Mouse (Mus musculus) spleen, postnatal 4 days (tissue): ENCODE data around the gene Pga5.
A peak's percentile ranks its signal among the peaks of the same experiment; 100 is the strongest.

Experiments used
- DNase-seq, 2 experiments: peaks; one replicate each; pipeline ENCODE4 v3.0.0; 2022; ENCODE audit warnings: low spot score in 2 of 2

Pga5 gene

DNA sequence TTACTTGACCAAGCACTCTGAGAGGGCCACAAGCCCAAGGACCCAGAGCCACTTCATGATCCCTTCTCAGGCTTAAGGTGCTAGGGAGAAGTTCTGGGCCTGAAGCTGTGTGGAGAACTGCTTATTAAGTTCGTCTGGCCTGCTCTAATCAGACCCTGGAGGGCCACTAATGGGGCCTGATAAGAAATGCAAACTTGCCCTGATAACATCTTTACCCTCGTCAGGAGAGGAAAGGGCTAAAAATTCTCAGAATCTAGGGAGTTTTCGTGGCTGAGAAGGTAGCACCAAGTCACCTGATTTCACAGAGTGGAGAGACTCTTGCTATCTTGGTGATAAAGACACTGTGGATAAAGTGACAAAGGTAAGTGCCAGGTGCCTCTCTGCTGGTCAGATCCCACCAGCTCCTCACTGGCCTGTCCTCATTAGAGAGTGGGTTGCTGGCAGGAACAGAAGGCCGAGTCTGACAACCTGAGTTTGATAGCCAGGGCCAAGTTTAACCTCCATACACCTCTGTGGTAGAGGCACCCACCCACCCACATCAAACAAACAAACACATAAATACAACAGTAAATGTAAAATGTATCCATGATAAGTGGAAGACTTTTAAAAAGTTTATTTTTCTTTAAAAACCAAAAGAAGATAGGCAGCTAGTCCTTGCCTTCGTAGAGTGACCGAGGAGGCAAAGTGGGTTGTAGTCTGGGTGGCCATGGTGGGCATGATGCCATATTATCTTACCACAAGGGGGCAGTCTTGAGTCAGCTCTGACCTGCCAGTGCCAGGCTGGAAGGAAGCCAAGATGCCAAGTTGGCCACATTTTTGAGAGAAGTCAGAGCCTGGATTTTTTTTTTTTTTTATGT is at the start of gene Pga5:
Pga5 (minus strand) TSS at position 157 of the 857 bp plus-strand sequence.
- DNase-seq, result peak; percentile 81 to 90

DNA sequence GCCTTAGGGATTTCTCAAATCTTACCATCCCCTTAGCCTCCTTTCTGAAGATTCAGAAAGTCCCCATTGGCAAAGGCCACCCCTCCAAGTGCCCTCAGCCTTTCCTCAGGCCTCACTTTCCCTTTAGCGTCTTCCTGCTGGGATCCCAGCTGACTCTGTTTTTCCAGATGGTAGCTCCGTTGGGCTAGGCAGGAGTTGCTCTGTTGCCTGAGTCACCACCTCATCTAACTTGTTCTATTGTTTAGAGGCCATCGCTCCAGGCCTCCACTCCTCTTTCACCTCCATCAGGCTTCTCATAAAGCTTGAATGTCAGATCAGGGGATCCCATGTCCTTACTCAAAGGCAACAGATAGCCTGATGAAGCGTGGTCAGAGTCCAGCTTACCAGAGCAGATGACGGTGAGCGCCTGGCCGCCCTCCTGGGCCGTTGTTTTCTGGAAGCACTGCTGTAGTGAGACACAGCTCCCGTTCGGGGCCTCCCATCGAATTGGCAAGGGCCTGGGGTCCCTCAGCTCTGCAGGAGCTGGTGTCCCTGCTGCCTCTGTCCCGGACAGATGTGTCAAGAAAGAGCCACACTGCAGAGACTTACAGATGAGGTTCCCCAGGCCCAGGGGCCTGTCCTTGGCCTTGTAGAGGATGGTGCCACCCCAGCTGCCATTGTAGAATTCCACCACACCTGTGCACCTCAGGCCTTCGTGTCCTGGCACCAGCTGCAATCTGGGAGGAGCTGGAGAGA is 46.9 kb upstream of the Pga5 start:
- DNase-seq, result peak in 1 of 2 experiments; percentile 58

DNA sequence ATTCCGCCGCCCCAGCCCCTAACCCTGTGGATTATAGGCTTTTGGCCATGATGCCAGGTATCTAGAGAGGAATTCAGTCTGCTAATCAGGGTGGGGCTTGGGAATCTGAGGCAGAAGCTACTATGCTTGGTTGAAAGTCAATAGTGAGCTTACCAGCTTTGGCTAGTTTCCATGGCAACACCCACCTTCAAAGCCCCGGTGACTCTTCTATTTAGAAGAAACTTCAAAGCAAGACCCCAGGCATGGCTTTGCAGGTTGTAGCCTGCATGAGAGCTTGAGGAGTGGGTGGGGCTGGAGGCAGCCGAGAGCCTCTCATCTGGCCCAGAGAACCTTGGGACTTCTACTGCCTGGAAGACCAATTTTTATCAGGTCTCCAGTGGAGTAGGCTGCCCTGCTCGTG is 45.8 kb upstream of the Pga5 start:
- DNase-seq, result no peak

DNA sequence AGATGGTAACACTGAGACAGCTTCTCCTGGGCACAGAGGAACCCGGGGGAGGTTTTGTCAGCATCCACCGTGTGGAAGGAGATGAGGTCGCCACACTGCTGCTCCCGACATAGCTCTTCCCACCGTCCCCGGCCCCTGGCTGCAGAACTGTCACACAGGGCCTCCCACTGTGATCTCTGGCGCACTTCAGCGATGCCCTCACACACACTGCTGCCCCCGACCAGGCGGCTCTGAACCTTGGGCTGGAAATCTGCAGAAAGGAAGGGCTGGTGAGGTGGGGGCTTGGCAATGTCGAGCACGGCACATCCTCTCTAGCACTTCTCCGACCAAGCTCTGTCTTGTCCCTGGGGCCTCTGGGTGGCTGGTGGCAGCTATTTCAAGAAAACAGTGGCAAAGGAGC is 45.2 kb upstream of the Pga5 start:
- DNase-seq, result no peak

DNA sequence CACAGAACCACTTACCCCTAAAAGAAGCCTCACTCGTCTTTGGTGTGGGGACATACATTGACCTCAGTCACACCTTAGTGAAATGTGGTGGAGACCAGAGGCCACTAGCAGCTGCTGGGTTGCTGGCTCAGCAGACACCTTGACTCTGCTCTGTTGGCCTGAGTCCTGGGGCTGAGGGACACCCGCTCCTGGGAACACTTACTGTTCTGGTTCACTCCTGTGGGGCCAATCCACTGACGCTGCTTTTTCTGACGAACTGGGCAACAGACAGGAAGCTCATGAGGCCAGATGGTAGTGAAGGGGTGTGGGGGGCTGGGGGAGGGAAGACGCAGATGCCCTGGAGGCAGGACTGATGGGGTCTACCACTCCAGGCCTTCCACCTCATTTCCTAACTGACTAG is 43.2 kb upstream of the Pga5 start:
- DNase-seq, result no peak

DNA sequence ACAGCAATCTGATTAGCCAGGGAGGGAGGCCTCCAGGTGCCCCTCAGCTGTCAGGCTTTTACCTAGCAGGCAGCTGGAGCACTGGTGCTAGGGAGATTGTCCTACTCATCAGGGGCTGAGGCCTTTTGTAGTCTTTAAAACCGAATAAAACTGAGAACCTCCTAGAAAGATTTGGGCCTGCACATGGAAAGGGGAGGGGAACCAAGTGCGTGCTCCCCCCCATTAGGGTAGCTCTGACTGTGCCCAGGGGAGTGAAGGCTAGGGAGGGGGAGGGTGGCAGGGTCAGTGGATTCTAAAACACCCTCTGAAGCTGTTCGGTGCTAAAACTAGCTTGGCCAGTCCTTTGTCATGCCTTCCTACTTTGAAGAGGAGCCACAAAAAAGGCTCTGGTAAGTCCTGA is 42.7 kb upstream of the Pga5 start:
- no peak for DNase-seq

DNA sequence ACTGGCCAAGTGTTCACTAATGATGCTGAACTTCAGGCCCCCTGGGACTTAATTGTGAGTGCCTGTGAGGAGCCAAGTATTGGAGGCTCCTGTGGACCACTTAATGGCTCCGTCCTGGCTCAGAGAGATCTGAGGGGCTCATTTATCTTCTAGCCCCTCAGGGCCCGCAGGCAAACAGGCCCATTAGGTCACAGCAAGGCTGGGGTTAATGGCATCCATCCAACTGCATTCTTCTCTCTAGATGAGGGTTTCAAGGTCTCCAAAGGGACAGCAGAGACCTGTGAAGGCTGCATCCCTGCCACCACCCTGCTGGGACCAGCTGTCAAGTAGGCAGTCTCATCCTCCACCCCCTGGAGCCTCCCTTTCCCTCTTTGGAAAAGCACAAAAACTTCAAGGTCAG is 41.9 kb upstream of the Pga5 start:
- DNase-seq, result peak in 1 of 2 experiments; percentile 55

DNA sequence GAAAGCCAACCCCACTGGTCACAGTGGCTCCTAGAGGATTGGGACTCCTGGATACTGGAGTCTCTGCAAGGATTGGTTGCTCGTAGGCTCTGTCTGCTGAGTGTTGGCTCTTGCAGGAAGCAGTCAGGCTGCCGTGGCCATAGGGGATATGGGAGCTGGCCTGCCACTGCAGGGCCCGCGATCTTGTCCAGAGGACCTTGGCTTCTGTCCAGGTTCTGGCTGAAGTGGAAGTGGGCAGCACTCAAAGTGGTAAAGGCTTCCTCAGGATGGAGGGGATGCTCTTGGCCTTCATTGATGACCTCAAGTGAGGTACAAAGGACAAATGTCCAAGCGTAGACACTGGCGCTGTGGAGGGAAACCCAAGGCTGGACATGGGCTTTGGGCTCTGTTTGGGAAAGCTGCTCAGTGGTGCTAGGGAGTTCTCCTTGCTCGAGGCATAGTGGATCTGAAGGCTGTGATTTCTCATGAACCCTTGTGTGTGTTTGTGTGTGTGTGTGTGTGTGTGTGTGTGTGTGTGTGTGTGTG is 40.4 kb upstream of the Pga5 start:
- peak in 1 of 2 experiments; percentile 60 for DNase-seq

DNA sequence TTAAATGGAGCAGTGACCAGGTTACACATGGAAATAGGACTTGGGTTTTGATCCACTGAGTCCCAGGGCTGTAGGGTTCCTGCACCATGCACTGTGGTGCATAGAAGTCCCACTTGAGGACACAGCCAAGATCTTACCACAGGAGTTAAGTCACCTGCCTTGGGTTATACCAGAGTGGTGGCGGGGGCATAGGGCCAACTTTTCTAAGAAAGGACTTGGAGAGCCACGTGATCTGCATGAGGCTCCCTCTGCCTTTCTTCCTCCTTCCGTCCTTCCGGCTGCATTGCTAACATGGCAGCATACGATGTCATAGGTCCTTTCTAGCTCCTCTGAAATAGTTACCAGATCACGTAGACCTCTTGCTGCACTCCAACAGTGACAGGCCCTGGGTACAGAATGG is 37.6 kb upstream of the Pga5 start:
- DNase-seq, result peak in 1 of 2 experiments; percentile 62

DNA sequence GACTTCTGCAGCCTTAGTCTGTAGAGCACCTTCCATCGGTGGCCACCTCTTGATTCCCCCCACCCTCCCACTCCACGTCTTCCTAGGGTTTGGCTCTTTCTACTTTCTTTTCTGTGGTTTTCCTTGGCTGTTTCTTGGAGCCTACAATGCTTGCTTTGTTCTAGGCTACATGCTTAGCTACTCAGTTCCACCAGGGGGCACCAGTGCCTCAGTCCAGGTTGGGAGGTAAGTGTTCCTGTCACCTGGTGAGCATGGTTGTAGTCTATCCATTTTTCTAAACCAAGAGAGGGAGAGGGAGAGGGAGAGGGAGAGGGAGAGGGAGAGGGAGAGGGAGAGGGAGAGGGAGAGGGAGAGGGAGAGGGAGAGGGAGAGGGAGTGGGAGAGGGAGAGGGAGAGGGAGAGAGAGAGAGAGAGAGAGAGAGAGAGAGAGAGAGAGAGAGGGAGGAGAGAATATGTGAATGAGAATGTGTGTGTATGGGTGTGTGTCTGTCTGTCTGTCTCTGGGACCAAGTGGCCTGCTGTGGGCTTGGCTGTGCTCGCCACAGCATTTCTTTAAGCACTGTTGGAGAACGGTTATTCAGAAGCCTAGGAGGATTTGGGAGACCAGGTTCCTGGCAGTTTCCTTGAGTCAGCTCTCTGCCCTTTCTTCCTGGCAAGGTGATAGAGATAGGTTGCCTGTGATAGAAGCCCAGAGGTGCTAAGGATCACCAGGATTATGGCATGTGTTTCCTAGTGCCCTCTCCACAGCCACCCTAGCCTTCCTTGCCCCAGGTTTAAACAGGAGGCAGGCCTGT is 37.0 kb upstream of the Pga5 start:
- peak; percentile 58 to 87 for DNase-seq

DNA sequence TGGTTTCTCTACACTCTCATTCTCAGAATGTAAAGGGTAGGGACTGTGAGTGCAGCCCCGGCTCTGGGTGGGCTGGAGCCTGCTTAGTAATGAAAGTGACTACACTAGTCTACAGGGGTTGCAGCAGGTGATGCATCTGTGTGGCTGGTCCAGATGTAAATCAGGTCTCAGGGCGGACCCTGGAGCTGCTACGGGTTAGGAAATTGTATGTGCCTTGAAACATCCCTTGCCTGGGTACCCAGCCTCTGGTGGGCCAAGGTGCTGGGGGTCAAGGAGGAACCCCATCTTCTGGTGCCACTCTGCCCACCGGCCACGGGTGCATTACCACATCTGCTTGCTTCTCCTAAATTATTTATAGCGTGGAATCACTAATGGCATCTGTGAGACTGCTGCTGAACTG is 36.3 kb upstream of the Pga5 start:
- DNase-seq, result no peak

DNA sequence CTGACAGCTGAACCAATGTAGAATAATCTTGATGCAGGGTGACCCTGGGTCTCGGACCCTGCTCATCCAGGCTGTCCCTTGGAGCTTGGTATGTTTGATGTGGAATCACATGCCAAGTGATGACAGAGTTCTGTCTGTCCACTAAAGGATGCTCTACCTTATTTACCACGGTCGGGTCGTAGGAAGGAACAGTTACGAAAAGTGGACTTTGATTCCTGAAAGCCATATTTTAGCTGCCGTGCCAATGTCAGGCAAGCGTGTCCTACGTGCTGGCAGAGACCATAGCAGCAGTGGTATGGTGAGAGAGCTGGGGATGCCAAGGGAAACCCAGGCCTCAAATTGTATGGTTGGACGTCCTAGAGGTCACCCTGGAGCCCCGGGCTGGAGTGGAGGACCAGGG is 35.7 kb upstream of the Pga5 start:
- no peak for DNase-seq

DNA sequence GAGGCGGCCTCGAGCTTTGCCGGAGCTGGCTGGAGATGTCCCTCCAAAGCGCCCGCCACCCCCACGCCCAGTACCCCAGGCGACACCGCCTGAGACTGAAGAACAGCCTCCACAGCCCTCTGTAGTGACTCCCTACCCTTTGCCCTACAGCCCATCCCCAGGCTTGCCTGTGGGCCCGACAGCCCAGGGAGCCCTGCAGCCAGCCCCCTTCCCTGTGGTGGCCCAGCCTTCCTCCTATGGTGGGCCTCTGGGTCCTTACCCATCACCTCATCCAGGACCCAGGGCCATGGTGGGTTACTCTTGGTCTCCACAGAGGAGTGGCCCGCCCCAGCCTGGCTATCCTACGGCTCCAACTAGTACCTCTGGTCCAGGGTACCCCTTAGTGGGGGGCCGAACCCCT is 34.8 kb upstream of the Pga5 start:
- DNase-seq, result peak in 1 of 2 experiments; percentile 58

DNA sequence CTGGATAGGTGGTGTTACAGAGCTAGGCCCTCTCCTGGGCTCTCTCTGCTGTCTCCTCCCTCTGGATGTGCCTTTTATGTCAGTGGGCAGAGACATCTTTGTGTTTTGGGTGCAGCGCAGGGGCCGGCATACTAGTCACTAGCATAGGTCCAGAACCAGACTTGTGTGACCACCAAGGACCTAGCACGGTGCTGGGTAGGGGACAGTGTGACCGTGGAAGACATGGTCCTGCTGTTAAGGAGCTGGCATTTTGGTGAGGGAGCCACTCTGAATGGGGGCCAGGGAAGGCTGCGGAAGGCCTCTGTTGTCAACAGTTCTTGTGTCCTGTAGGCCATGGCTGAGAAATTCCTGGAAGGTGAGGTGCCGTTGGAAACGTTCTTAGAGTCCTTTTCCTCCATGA is 34.3 kb upstream of the Pga5 start:
- peak in 1 of 2 experiments; percentile 57 for DNase-seq

DNA sequence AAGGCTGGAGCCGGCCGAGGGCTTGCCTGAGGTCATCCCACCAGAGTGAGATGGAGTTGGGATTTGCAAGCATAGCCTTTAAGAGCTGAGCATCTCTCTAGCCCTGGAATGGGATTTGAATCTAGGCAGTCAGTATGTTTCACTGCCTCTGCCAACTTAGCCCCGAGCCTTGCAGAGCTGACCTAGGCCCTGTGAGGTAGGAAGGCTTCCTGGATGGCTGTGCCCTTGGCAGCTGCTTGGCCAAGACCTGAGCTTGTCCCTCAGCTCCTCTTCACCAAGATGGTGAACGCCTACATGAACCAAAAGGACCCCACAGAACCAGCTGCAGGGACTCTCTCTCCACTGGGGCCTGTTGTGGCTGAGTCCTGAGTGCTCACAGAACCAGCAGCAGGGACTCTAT is 32.9 kb upstream of the Pga5 start:
- no peak for DNase-seq

DNA sequence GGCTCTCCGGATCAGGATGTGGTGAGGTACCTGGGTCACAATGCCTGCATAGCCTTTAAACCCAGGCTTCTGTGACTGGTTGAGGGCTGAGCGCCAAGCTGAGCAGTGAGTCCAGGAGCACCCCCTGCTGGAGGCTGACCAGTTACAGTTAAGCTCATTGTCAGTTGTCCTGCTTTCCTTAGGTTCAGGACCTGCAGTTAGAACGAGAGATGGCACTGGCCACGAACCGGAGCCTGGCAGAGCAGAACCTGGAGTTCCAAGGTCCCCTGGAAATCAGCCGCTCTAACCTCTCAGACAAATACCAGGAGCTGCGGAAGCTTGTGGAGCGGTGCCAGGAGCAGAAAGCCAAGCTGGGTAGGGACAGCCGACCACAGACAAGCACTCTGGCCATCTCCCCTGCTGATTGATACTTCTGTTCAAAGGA is 32.2 kb upstream of the Pga5 start:
- peak; percentile 66 to 83 for DNase-seq

DNA sequence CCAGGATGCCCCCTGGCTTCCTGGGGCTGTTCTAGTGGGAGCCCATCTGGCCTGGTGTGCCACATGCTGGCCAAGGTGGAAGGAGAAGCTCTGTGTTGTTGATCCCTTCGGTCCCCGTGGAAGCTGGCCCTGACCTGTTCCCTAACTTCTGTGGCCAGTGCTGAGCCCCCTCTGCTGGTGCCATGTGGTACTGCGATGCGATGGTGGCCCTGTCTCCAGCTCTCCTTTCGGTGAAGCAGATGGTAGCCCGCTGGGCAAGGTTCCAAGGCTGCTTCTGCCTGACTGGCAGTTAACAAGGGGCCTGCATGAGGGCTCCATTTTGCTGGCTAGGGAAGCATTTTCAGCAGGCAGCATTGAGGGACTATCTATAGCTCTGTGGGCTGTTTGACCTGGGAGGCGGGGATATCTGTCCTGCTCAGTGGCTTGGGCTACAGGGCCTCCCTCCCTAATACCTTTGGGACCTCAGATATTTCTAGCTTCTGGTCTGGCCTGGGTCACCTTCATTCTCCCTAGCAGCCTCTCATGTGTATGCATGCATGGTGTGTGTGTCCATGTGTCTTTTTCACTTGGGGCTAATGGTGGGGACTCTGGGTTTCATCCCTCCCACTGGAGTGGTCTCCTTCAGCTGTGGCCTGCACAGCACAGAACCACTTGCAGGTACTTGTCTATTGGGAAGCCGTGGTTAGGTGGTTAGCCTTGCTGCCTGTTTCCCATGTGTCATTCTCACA is 31.7 kb upstream of the Pga5 start:
- peak; percentile 94 to 98 for DNase-seq

DNA sequence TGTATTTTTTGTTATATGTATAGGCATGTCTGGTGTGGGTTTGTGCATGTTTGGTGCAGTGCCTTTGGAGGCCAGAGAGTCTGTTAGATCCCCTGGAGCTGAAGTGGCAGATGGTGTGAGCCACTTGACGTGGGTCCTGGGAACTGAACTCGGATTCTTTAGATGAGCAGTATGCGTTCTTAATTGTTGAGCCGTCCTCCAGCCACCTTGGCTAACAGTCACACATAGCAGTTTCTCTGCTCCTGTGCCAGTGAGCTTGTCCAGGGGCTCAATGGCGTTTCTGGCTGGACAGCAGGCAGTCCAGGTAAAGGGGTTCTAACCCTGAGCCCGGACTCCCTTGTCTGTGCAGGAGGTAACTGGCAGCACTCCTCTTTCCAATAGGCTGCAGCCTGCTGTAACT is 31.0 kb upstream of the Pga5 start:
- DNase-seq, result peak in 1 of 2 experiments; percentile 56

DNA sequence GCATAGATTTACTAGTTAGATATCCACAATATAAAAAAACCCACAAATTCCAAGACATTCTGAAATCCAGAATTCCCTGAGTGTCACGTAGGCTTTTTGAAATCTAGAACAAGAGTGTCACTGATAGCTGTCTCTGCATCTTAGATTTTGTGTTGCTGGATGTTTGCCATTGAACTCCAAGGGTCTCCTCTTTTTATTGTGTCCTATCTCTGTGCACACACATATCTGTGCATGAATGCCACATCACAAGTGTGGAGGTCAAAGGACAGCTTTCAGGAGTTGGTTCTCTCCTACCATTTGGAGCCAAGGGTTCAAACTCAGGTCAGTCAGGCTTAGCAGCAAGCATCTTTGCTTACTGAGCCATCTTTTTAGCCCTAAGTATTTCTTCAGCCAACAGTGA is 30.0 kb upstream of the Pga5 start:
- no peak for DNase-seq

DNA sequence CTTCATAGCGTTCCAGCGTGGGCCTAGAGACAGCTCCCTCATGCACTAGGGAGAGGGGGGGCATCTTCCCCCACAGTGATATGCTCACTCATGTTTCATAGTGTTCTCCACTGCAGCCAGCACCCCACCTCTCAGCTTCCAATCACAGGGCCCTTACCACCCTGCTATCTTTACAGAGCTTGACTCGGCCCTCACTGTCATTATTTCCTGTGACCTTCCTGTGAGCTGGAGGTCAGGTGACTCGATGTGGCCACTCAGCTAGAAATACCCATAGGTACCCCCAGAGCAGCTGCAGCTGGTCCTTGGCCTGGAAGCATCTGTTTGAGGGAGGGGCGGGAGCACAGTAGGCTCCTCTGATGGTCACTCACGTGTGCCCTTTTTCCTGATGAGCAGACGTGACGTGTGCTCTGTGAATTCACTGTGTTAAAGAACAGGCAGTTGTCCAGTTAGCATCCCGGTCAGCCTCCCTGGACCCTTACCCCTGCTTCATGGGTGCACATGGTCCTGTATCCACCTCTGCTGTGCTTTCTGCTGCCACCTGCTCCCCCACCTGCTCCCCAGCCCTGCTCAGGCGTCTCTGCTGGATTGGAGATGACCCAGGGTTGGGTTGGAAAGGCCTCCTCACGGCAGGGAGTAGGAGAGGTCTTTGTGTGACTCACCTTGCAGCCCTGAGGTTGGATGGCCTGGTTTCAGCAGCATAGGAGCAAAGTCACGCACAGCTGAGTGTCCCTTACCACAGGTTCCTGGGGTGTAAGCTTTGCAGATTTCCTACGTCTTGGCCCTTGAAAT is 29.4 kb upstream of the Pga5 start:
- DNase-seq, result no peak
